ENCODE assay signal across 17 mouse cellular contexts in the genomic region with DNA sequence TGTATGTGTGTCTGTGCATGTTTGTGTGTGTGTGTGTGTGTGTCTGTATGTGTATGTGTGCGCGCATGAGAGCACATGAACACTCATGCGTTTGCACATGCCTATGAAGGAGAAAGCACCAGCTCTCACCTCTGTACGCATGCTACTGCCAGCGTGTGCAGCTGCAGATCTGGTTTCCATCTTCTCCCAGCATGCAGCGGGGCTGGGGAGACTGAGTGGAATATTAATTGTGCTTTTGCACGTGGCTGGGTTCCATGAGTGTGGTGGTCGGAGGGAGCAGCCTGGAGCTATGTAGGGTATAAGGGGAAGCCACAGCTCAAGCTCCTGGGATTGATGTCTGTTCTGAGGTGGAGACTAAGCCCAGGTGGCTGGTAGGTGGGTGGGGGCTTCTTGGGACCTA. TPM values are rescaled to one million over a fixed set of nuclear protein-coding genes. Genes with fewer than 3 reads are reported as not detected.
DNase-seq lines count a peak whose midpoint lies in the region; ATAC-seq and TF ChIP-seq lines count a peak whose summit lies in the region.
"Had no signal": no experiment of that assay in that cellular context is flagged by ENCODE, and none has a peak within 500 bp of the region (broad histone marks: within the 10 kb centered on the region; RNA-seq: fewer than 3 reads in every experiment).

No protein-coding gene starts in this region.

- no peak for ATAC-seq in megakaryocyte, adult 5-6 weeks (ENCODE audit: poor library complexity, severe bottlenecking)
- ATAC-seq in forebrain, embryonic 14.5 days = peak; percentile 72
- peak; percentile 74 for ATAC-seq in forebrain, postnatal 0 days
- ATAC-seq in hindbrain, embryonic 16.5 days = peak; percentile 50; the same call in 1 of the 2 replicates
- ATAC-seq: liver, postnatal 0 days had no signal

- H3K27ac ChIP-seq in forebrain, embryonic 14.5 days (ENCODE audit: low read depth, low read length) = no peak overlapping the region
- H3K27ac ChIP-seq in forebrain, postnatal 0 days (ENCODE audit: low read depth, low read length) = no peak overlapping the region
- no peak overlapping the region for H3K27ac ChIP-seq in hindbrain, embryonic 16.5 days (ENCODE audit: low read depth, low read length)

- TF ChIP-seq CTCF in forebrain, postnatal 0 days (IDR thresholded peaks at IDR 0.05; ENCODE audit: low read depth) = no peak

- H3K4me1 ChIP-seq in megakaryocyte, embryonic 14.5 days = peaks cover 24% of the 10 kb centered on the region
- H3K4me1 ChIP-seq in forebrain, embryonic 14.5 days (ENCODE audit: control insufficient read depth, insufficient read depth, low read length) = no peaks in the 10 kb centered on the region
- H3K4me1 ChIP-seq in forebrain, postnatal 0 days (ENCODE audit: insufficient read depth) = no peaks in the 10 kb centered on the region
- H3K4me1 ChIP-seq in hindbrain, embryonic 16.5 days (ENCODE audit: control insufficient read depth, insufficient read depth, low read depth, low read length) = no peaks in the 10 kb centered on the region

- peak overlapping the region; percentile 29 for H3K4me3 ChIP-seq in megakaryocyte, embryonic 14.5 days (replicated peaks)
- H3K4me3 ChIP-seq in forebrain, embryonic 14.5 days (ENCODE audit: low read depth, low read length) = no peak overlapping the region
- no peak overlapping the region for H3K4me3 ChIP-seq in forebrain, postnatal 0 days (ENCODE audit: low read depth, low read length)
- no peak overlapping the region for H3K4me3 ChIP-seq in hindbrain, embryonic 16.5 days (ENCODE audit: low read length)
- H3K4me3 ChIP-seq: erythroblast, embryonic 14.5 days had no signal

- WGBS in forebrain, embryonic 14.5 days = 75% methylated on average over 8 of the region's 8 CpGs
- 64% methylated on average over 8 of the region's 8 CpGs for WGBS in forebrain, postnatal 0 days
- 54% methylated on average over 8 of the region's 8 CpGs for WGBS in hindbrain, embryonic 16.5 days

- peak; percentile 49 for DNase-seq in forebrain, embryonic 14.5 days (ENCODE audit: low spot score)
- DNase-seq in forebrain, postnatal 0 days = peak; percentile 45
- DNase-seq in cerebellum, adult 11 months = no peak
- no peak for DNase-seq in thymus, postnatal 4 days
- DNase-seq: adrenal gland, postnatal 36 days; cerebellum, adult 9-10 months; gastrocnemius, postnatal 25 days; kidney, adult 18-20 months; kidney, postnatal 14 days; liver, postnatal 0 days; lung, postnatal 10 days; thymus, postnatal 14 days had no signal

- H3K9me3 ChIP-seq in megakaryocyte, embryonic 14.5 days = no peaks in the 10 kb centered on the region
- no peaks in the 10 kb centered on the region for H3K9me3 ChIP-seq in forebrain, embryonic 14.5 days (replicated peaks; ENCODE audit: control insufficient read depth, low read length)
- no peaks in the 10 kb centered on the region for H3K9me3 ChIP-seq in forebrain, postnatal 0 days (ENCODE audit: low read length)
- no peaks in the 10 kb centered on the region for H3K9me3 ChIP-seq in hindbrain, embryonic 16.5 days (ENCODE audit: control insufficient read depth, low read length)

- no peak overlapping the region for H3K4me2 ChIP-seq in forebrain, embryonic 14.5 days (ENCODE audit: low read length)
- H3K4me2 ChIP-seq in forebrain, postnatal 0 days (ENCODE audit: low read depth) = no peak overlapping the region
- H3K4me2 ChIP-seq in hindbrain, embryonic 16.5 days (ENCODE audit: low read length) = no peak overlapping the region

- no peak overlapping the region for H3K9ac ChIP-seq in forebrain, embryonic 14.5 days (ENCODE audit: low read length)
- no peak overlapping the region for H3K9ac ChIP-seq in forebrain, postnatal 0 days
- H3K9ac ChIP-seq in hindbrain, embryonic 16.5 days (ENCODE audit: low read depth, low read length) = no peak overlapping the region
- H3K9ac ChIP-seq: liver, postnatal 0 days had no signal

- no peaks in the 10 kb centered on the region for H3K36me3 ChIP-seq in megakaryocyte, embryonic 14.5 days (replicated peaks; ENCODE audit: low read length)
- H3K36me3 ChIP-seq in forebrain, embryonic 14.5 days (ENCODE audit: control insufficient read depth, insufficient read depth, low read length) = no peaks in the 10 kb centered on the region
- H3K36me3 ChIP-seq in forebrain, postnatal 0 days (ENCODE audit: insufficient read depth) = no peaks in the 10 kb centered on the region
- no peaks in the 10 kb centered on the region for H3K36me3 ChIP-seq in hindbrain, embryonic 16.5 days (ENCODE audit: control insufficient read depth, insufficient read depth, low read length)

- peaks cover 69% of the 10 kb centered on the region for H3K27me3 ChIP-seq in megakaryocyte, embryonic 14.5 days (replicated peaks)
- no peaks in the 10 kb centered on the region for H3K27me3 ChIP-seq in forebrain, embryonic 14.5 days (replicated peaks; ENCODE audit: control insufficient read depth, insufficient read depth, low read length)
- no peaks in the 10 kb centered on the region for H3K27me3 ChIP-seq in forebrain, postnatal 0 days (ENCODE audit: insufficient read depth, low read length)
- no peaks in the 10 kb centered on the region for H3K27me3 ChIP-seq in hindbrain, embryonic 16.5 days (replicated peaks; ENCODE audit: control insufficient read depth, insufficient read depth, low read length)

RNA-seq across cellular contexts. Expression of a gene that starts 6.3 kb away (rescaled TPM):
- polyA plus RNA-seq in megakaryocyte, embryonic 14.5 days (2012; ENCODE audit: insufficient read depth, low replicate concordance) = 22.3 and 27.7 TPM in 2 replicates
- 2.7 and 4.8 TPM in 2 replicates for total RNA-seq in megakaryocyte, adult 5-6 weeks (2015)
- 0.51 and 1.2 TPM in 2 replicates for total RNA-seq in megakaryocyte, adult 5-6 weeks (2017)
- 0.80 and 1.3 TPM in 2 replicates for polyA plus RNA-seq in forebrain, embryonic 14.5 days (2014; fragmentation: Nextera tagmentation; extraction: Ambion mirVana)
- 1.4 and 2.0 TPM in 2 replicates for total RNA-seq in forebrain, postnatal 0 days (2014; rRNA removed)
- polyA plus RNA-seq in forebrain, postnatal 0 days (2015; fragmentation: Nextera tagmentation; extraction: Ambion mirVana) = 2.9 TPM in 2 replicates
- polyA plus RNA-seq in hindbrain, embryonic 16.5 days (2015; fragmentation: Nextera tagmentation; extraction: Ambion mirVana) = 2.7 and 4.0 TPM in 2 replicates
- total RNA-seq: hematopoietic stem cell, adult 5-6 weeks had no signal

RNA-seq across cellular contexts. Expression of a gene that starts 54.9 kb away (rescaled TPM):
- polyA plus RNA-seq in megakaryocyte, embryonic 14.5 days (2012; ENCODE audit: insufficient read depth, low replicate concordance) = 303 and 682 TPM in 2 replicates
- total RNA-seq in megakaryocyte, adult 5-6 weeks (2015) = 94.1 and 114 TPM in 2 replicates
- 66.4 and 80.4 TPM in 2 replicates for total RNA-seq in megakaryocyte, adult 5-6 weeks (2017)
- 26.7 and 29.1 TPM in 2 replicates for polyA plus RNA-seq in forebrain, embryonic 14.5 days (2014; fragmentation: Nextera tagmentation; extraction: Ambion mirVana)
- total RNA-seq in forebrain, postnatal 0 days (2014; rRNA removed) = 112 and 116 TPM in 2 replicates
- 29.1 and 31.4 TPM in 2 replicates for polyA plus RNA-seq in forebrain, postnatal 0 days (2015; fragmentation: Nextera tagmentation; extraction: Ambion mirVana)
- polyA plus RNA-seq in hindbrain, embryonic 16.5 days (2015; fragmentation: Nextera tagmentation; extraction: Ambion mirVana) = 32.3 and 37.5 TPM in 2 replicates

Comparison
In these comparisons a context has a peak if more than half of its experiments do, and no peak if none do; other contexts are left out.
1. DNase-seq: peak in forebrain, embryonic 14.5 days (single experiment) and forebrain, postnatal 0 days (single experiment); none in cerebellum, adult 11 months (single experiment) and thymus, postnatal 4 days (single experiment).